Mouse (Mus musculus) small intestine, adult 2 months (tissue): ENCODE results near the gene Rnf10.

Source experiments
- CTCF ChIP-seq: fragments of 200-500 bp; IDR thresholded peaks from 2 replicates; pipeline ENCODE4 v1.5.1; 2012; ENCODE audit warnings: low read depth, mild to moderate bottlenecking, control low read depth, inconsistent platforms, low read length, moderate library complexity, mixed read lengths; ENCODE audit not compliant: insufficient replicate concordance, insufficient read length; ENCODE audit errors: extremely low read depth
- POLR2A ChIP-seq: fragments of 200-500 bp; IDR thresholded peaks from 2 replicates; pipeline ENCODE4 v1.6.1; 2012; ENCODE audit warnings: low read depth, mild to moderate bottlenecking, control low read depth, inconsistent platforms, low read length, moderate library complexity

DNA sequence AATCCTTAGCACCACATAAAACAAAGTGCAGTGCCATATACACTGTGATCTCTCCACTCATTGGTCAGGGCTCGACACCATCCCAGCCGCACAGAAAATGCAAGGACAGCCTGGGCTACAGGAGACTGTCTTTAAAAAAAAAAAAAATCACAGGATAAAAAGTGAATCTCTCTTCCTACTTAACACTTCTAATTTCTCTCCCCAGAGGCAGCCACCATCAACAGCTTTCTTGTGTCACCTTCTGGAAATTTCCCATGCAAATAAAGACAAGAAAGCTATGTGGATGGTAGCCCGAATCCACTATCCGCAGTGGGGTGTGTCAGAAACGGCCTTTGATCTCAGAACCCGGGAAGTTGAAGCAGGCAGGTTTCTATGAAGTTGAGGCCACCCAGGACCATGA, 40.2 kb downstream of the Rnf10 start:
- no peak for TF ChIP-seq CTCF
- TF ChIP-seq POLR2A, result no peak
